Mouse (Mus musculus): Measurements from ENCODE around the gene Ticrr.

DNA sequence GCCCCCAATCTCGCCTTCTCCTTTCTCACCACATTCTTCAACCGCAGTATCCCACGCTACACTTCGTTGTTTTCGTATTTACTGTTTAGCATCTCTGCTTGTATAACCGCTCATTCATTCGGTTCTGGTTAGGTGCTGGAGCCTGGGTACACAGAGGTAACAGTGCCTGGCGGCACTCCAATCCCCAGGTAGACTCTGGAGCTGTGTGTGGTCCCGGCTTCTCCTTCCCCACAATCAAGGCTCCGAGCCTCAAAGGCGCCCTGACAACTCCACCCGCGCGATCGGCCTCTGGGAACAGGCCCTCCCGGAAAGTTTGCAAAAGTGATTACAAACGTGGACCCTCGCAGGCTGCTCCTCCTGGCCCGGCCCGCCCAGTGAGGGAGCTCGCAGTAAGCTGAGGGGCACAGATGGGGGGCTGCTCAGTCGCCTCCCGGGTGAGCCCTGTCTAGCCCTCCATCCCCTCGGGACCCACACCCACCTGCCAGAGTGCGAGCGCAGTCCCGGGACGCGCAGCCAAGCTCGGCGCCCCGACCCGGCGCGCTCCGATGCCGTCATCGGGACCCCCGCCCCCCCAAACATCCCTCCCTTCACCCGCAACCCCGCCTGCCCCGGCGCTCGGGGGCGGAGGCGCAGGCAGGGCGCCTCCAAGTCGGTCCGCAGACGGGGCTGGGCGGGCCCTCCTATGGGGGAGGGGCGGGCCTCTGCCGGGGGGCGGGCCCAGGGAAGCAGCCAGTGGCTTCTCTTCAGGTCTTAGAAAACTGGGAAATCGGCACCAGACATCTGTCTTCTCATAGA lies 55.4 kb downstream of the Ticrr start, which contains the start of gene Kif7:
- TF ChIP-seq CTCF (IDR thresholded peaks at IDR 0.05; ENCODE audit: control insufficient read depth, insufficient read depth, insufficient read length) (no peak), FOSL1 (IDR thresholded peaks at IDR 0.05; ENCODE audit: insufficient read depth, low read length, poor library complexity, severe bottlenecking) (no peak), USF1 (IDR thresholded peaks at IDR 0.05; ENCODE audit: low read depth) (no peak), MYOG (IDR thresholded peaks at IDR 0.05; ENCODE audit: control insufficient read depth, extremely low read depth, insufficient read length) (no peak), CEBPB (IDR thresholded peaks at IDR 0.05; ENCODE audit: low read depth) (no peak), MAX (IDR thresholded peaks at IDR 0.05) (no peak), MYOD1 (IDR thresholded peaks at IDR 0.05; ENCODE audit: control insufficient read depth, insufficient read length, low read depth) (no peak)

All from C2C12 (cell line).